Mouse (Mus musculus) MEL (cell line): ENCODE results near the gene Braf.

Source experiments
- CHD2 ChIP-seq: IDR thresholded peaks from 2 replicates; pipeline ENCODE4 v1.6.1; 2011; ENCODE audit warnings: low read length, improper control_type of control experiment
- CTCF ChIP-seq, 3 experiments: IDR thresholded peaks in 2 of 3; conservative IDR thresholded peaks in 1 of 3; 2 replicates each; pipeline ENCODE4 v1.5.1; 2011 to 2012; ENCODE audit warnings: low read length in 3 of 3, low read depth in 2 of 3, mild to moderate bottlenecking in 2 of 3, improper control_type of control experiment in 1 of 3, inconsistent platforms in 1 of 3, mixed read lengths in 1 of 3, moderate library complexity in 1 of 3; ENCODE audit not compliant: control insufficient read depth in 1 of 3, insufficient read depth in 1 of 3, poor library complexity in 1 of 3, severe bottlenecking in 1 of 3
- ELF1 ChIP-seq: IDR thresholded peaks from 2 replicates; pipeline ENCODE4 v1.6.1; 2014; ENCODE audit warnings: low read depth, mild to moderate bottlenecking, inconsistent platforms, low read length, improper control_type of control experiment, moderate library complexity
- GATA1 ChIP-seq: IDR thresholded peaks from 2 replicates; pipeline ENCODE4 v1.6.1; 2011; ENCODE audit warnings: low read depth, low read length, improper control_type of control experiment
- HCFC1 ChIP-seq: IDR thresholded peaks from 2 replicates; pipeline ENCODE4 v1.6.1; 2012; ENCODE audit warnings: low read depth, mild to moderate bottlenecking, inconsistent platforms, low read length, improper control_type of control experiment, moderate library complexity
- MXI1 ChIP-seq: IDR thresholded peaks from 2 replicates; pipeline ENCODE4 v1.6.1; 2011; ENCODE audit warnings: mild to moderate bottlenecking, low read depth, low read length, improper control_type of control experiment
- NELFE ChIP-seq: IDR thresholded peaks from 2 replicates; pipeline ENCODE4 v1.6.1; 2011; ENCODE audit warnings: low read depth, low read length, improper control_type of control experiment
- POLR2A ChIP-seq, 2 experiments: IDR thresholded peaks; 2 replicates each; pipeline ENCODE4 v1.6.1; 2011 to 2012; ENCODE audit warnings: low read length in 2 of 2, mild to moderate bottlenecking in 2 of 2, control low read depth in 1 of 2, improper control_type of control experiment in 1 of 2, low read depth in 1 of 2, moderate library complexity in 1 of 2; ENCODE audit not compliant: control insufficient read depth in 1 of 2, insufficient read depth in 1 of 2, poor library complexity in 1 of 2
- SIN3A ChIP-seq: IDR thresholded peaks from 2 replicates; pipeline ENCODE4 v1.6.1; 2012; ENCODE audit warnings: low read length, improper control_type of control experiment, inconsistent platforms
- USF1 ChIP-seq: IDR thresholded peaks from 2 replicates; pipeline ENCODE4 v1.6.1; 2014; ENCODE audit warnings: low read depth, mild to moderate bottlenecking, inconsistent platforms, low read length, improper control_type of control experiment, moderate library complexity
- ZNF384 ChIP-seq: IDR thresholded peaks from 2 replicates; pipeline ENCODE4 v1.6.1; 2012; ENCODE audit warnings: low read depth, mild to moderate bottlenecking, inconsistent platforms, low read length, improper control_type of control experiment

- TF ChIP-seq SIN3A (no peak), GATA1 (no peak), NELFE (no peak), POLR2A (IDR thresholded peaks at IDR 0.05; ENCODE audit: control insufficient read depth in 1 of 2, insufficient read depth in 1 of 2, low read depth in 1 of 2, low read length in 2 of 2, poor library complexity in 1 of 2) (no peak), CTCF (IDR thresholded peaks at IDR 0.05 in 2 of 3, conservative IDR thresholded peaks at IDR 0.05 in 1 of 3; ENCODE audit: control insufficient read depth in 1 of 3, insufficient read depth in 1 of 3, low read depth in 2 of 3, low read length in 3 of 3, poor library complexity in 1 of 3, severe bottlenecking in 1 of 3) (no peak), USF1 (no peak), ZNF384 (no peak), CHD2 (no peak), HCFC1 (no peak), ELF1 (no peak), MXI1 (no peak)
Measured at GRCm38 (mm10) chr6:39611296-39611695, 114.0 kb downstream of the Braf start.
